Mouse (Mus musculus) cerebellum, postnatal 14 days (tissue): ENCODE data around the gene Ccdc17.

Experiments used
- DNase-seq, 2 experiments: peaks; one replicate each; pipeline ENCODE4 v3.0.0; 2021; ENCODE audit warnings: mixed read lengths in 2 of 2

The Ccdc17 gene

DNA sequence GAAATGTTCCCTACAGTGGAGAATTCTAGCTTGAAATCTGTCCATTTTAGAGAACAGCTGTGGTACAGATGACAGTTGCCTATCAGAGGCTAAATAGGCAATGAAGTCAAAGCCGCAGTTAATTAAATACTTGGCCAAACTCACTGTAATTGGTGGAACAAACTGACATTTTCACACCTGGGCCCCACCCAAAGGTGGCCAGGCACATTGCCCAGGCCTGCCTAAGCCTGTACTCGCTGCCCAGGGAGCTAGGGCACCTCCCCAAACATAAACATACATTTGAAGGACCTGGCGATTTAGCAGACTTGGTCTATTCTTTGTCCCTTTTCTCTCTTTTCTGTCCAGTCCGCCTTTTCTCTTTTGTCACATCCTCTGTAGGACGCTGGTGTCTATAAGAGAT, at the start of gene Ccdc17:
Ccdc17 (plus strand) TSS at position 276 of the 400 bp plus-strand sequence.
- peak; percentile 24 to 28 for DNase-seq

DNA sequence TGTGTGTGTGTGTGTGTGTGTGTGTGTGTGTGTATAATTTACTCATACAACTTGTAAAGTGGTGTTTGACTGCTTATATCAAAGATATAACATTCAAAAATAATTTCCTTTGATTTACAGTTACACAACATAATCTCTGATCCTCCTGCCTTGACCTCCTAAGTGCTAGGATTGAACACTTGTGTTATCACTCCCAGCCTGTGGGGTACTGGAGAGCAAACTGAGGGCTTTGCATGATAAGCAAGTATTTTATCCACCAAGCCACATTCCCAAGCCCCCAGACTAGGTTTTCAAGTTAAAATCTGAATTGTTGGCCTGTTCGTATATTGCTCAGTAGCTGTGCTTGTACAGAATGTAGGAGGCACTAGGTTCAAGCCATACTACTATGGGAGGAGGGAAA, 46.0 kb upstream of the Ccdc17 start:
- no peak for DNase-seq

DNA sequence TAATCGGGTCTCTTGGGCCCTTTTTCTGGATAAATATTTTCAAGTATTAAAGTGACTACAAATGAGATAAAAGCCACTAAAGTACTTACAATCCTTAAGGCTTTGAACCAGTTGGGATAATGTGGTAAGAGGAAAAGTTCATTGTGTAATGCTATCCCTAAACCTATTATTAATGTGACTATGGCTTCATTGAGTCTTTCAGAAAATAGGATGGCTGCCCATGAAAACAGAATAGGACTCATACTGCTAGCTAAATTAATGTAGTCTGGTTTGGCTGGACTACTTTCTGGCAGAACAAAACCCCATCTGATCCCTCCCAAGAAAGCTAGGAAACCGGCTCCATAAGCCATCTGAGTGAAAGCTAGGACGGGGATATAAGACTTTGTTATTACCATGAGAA, 43.4 kb upstream of the Ccdc17 start:
- no peak for DNase-seq

DNA sequence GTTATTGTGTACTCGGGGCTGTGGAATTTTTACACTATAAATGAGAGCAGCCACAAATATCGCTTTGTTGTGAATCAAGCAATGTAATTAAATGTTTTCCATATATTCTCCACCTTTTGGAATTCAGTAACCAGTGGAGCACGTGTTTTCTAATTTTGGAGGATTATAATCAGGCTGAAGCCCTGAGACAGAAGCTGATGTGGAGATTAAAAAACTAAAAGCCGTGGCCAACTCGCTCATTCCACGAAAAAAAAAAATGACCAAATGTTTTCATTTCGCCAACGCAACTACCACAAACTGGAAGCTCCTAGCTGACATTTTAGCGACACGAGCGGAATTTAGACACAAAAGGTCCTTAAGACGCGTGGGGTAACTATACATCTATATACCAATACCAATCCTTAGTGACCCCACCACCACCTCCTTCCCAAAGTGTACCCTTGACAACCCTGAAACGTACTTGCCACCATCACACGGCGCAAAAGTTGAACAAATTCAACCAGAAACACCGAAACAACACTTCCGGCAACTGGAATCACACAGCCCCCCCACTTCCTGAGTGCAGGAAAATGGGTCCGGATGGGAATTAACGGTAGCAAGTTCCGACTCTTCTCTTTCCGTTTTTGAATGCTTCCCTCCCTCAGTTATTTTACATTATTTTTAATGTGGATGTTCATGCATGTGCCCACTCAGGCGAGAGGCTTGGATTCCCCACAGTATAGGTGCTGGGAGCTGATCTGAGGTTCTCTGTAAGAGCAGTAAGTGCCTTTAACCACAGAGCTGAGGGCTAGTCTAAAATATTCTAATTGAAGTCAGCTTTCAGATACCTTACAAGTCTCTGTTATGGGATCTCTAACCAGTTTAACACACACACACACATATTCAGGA, 40.8 kb upstream of the Ccdc17 start, which contains the start of gene Tmem69:
Tmem69 (minus strand) TSS at position 524 of the 888 bp plus-strand sequence.
- peak; percentile 86 to 87 for DNase-seq

DNA sequence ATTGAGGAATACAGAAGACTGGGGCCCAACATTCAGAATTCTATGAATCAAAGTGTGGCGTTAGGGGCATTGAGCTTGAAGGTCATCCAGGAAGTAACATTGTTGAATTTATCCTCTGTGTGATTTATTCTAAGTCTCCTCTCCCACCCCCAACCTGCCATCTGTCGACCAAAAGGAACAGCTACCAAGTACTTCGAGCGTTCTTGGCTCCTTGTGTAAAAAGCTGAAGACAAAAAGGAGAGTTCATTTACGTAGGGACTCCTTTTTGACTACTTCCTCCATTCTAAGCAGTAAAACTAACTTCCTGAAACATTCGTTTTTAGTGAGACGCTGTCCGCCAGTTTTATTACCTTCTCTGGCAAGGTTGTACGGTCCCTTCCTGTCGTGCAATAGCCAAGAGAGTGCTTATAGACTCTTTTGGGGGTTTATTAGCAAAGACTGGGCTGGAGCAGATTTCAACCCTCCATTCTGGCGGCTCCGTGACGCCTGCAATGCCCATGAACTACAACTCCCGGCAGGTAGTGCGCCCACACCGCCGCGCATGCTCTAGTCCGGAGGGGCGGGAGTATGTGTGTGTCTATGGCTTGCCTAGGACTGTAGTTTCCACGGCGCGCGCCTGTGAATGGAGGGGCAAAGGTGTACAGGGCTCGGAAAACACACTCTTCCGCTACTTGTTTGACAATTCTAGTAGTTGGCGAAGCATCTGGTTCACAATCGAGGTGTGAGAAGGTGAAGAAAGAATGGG, 39.7 kb upstream of the Ccdc17 start:
- DNase-seq, result peak; percentile 94 to 95

GRCm38 (mm10) chr4:116557306-116558121, 38.9 kb upstream of the Ccdc17 start, which contains the start of gene Gpbp1l1:
Gene Gpbp1l1 (plus strand): TSS chr4:116557658.
- peak; percentile 97 to 98 for DNase-seq

DNA sequence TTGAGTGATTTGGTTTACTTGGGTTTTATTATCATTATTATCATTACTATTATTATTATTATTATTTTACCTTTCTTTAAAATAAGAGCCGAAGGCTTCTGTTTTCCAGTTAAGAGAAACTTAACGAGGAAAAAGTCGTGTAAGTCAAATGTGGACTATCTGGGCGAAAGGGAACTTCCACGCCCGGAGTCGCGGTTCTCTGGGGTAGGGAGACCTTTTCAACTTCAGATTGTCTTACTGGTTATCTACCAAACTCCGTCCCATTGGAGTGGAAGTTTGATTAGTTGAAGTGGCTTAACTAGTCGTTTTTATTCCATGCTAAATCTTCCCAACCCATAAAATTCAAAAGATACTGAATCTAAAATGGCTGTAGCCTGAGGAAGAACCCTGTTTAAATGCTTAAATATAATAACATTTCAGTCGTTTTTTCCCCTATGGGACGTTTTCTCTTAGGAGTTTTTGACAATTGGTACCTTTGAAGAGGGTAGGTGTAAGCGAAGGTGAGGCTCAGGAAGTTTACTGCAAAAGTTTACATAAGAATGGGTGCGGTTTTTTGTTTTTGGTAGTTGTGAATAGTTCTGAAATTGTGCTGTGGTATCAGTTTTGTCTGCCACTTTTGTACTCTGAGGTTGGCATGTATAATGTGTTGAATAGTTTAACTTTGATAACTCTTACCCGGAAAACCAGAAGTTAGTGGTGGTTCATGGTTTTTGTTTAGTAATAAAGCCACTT, 38.1 kb upstream of the Ccdc17 start:
- DNase-seq, result no peak

DNA sequence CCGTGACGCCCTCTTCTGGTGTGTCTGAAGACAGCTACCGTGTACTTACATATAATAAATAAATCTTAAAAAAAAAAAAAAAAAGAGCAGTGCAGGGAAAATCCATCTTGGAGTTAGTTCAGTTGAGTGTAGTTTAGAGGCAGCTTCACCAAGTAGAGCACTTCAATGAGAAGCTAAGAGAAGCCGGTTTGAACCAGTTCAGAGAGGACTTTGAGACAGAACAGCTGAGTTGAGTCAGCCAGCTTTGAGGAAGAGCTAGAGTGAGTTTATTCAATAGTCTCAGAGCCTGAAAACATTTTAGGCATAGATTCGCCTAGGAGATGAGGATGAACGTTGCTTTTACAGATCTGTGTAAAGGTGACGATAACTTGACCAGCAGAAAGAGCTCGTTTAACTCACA, 661 bp upstream of the Ccdc17 start:
- no peak for DNase-seq

GRCm38 (mm10) chr4:116596978-116597881, 776 bp downstream of the Ccdc17 start:
- peak; percentile 92 to 94 for DNase-seq

- no peak for DNase-seq
Measured at GRCm38 (mm10) chr4:116612621-116613020, 16.2 kb downstream of the Ccdc17 start.

DNA sequence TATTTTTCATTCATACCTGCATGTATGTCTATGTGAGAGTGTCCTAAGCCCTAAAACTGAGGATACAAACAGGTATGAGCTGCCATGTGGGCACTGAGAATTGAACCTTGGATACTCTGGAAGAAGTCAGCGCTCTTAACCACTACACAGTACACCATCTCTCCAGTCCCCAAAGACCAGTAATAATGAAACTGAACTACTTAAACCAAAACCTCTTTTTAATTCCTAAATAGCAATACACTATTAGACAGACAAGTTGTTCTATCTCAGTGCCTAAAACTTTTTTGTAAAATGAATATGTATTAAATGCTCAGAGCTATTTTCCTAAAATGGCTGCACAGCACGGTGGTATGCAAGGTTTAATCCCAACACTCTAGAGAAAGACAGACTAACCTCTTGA, 18.8 kb downstream of the Ccdc17 start:
- DNase-seq, result no peak

GRCm38 (mm10) chr4:116624831-116625230, 28.4 kb downstream of the Ccdc17 start:
- no peak for DNase-seq

GRCm38 (mm10) chr4:116626658-116627358, 30.4 kb downstream of the Ccdc17 start:
- peak; percentile 82 to 86 for DNase-seq

DNA sequence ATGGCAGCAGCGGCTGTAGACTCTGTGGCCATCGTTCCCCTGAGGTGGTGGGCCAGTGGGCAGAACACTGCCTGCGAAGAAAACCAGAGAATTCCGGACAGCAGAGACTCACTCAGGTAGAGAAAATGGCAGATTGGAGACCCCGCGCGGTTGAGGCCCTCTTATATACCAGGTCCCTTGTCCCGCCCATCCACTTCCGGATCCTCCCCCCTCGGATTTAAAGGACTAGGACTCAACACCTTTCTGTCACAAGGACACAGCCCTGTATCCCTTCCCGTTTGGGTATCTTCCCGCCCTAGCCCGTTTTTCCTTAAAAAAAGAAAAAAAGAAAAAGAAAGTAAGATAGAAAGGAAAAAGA, 30.9 kb downstream of the Ccdc17 start:
- peak; percentile 93 for DNase-seq

- peak; percentile 80 to 89 for DNase-seq
Measured at GRCm38 (mm10) chr4:116627722-116628662, 31.5 kb downstream of the Ccdc17 start, which contains the start of gene Nasp. Gene Nasp (minus strand): TSS chr4:116627941.

GRCm38 (mm10) chr4:116635197-116635596, 38.7 kb downstream of the Ccdc17 start:
- DNase-seq, result no peak

DNA sequence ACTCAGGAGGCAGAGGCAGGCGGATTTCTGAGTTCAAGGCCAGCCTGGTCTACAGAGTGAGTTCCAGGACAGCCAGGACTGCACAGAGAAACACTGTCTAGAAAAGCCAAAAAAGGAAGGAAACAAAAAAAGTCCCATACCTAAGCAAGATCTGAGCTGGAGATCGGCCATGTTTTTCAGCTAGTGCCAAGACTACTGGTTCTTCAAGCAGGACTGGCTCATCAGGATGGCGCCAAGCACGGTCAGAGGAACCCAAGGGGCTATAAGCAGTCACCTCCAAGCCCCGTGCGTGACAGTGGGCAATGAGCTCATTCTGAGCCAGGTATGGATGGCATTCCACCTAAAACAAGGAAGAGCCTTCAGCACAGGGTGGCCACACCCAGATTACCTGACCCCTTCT, 42.4 kb downstream of the Ccdc17 start:
- no peak for DNase-seq

DNA sequence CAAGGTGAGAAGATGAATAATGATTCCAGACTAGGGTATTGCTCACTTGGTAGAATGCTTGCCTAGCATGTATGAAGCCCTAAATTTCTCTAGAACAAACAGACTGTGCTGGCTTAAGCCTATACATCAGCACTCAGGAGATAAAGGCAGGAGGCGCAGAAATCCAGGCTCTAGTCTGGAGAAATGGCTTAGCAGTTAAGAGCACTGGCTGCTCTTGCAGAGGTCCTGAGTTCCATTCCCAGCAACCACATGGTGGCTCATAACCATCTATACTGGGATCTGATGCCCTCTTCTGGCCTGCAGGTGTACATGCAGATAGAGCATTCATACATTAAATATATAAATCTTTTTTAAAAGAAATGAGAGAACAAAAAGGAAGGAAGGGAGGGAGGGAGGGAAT, 45.6 kb downstream of the Ccdc17 start:
- no peak for DNase-seq

DNA sequence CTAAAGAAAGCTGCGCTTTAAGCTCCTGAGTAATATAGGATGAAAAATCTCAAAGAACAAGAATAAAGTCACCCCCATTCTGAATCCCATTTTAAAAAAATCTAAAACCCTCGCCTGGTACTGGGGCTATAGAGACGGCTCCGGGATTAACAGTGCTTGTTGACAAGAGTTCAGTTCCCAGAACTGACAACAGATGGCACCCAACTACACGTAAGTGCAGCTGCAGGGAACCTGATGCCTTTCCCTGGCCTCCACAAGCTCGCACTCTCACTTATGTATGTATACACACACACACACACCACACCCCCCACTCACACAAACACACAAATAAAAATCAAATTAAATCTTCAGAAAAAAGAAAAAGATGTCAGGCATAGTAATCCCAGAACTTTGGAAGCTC, 47.9 kb downstream of the Ccdc17 start:
- DNase-seq, result peak; percentile 30 to 37
